Mouse (Mus musculus) megakaryocyte, embryonic 14.5 days (primary cell): ENCODE results near the gene Iqce.

Experiments used
- FLI1 ChIP-seq: IDR thresholded peaks from 2 replicates; pipeline ENCODE4 v1.6.1; 2012; ENCODE audit warnings: low read length, inconsistent platforms, mixed read lengths
- GATA1 ChIP-seq: IDR thresholded peaks from 3 replicates; pipeline ENCODE4 v1.6.1; 2012; ENCODE audit warnings: mixed read lengths, low read length, inconsistent platforms, borderline replicate concordance

GRCm38 (mm10) chr5:140675640-140676039 lies 26.5 kb downstream of the Iqce start:
- TF ChIP-seq GATA1 (no peak), FLI1 (no peak)
